Mouse (Mus musculus) testis, adult 2 months (tissue): ENCODE results near the gene Lmo2.

ENCODE experiments used
- CTCF ChIP-seq: fragments of 200-500 bp; IDR thresholded peaks from 2 replicates; pipeline ENCODE4 v1.5.1; 2012; ENCODE audit warnings: low read depth, mild to moderate bottlenecking, inconsistent platforms, low read length, moderate library complexity; ENCODE audit not compliant: control insufficient read depth, insufficient read depth, insufficient replicate concordance
- POLR2A ChIP-seq: fragments of 200-500 bp; IDR thresholded peaks from 2 replicates; pipeline ENCODE4 v1.6.1; 2012; ENCODE audit warnings: low read depth, mild to moderate bottlenecking, inconsistent platforms, low read length, moderate library complexity; ENCODE audit not compliant: control insufficient read depth

GRCm38 (mm10) chr2:103983146-103983545, 25.4 kb downstream of the Lmo2 start:
- no peak for TF ChIP-seq CTCF
- TF ChIP-seq POLR2A = no peak
